Mouse (Mus musculus) 416B (cell line): ENCODE measurements around the gene Litaf.

ENCODE experiments used
- DNase-seq: peaks from one replicate; pipeline ENCODE4 v3.0.0; 2011; ENCODE audit warnings: low read depth

The Litaf gene

GRCm38 (mm10) chr16:10955078-10955477, 110.9 kb downstream of the Litaf start:
- DNase-seq, result no peak

GRCm38 (mm10) chr16:10952881-10953280, 113.1 kb downstream of the Litaf start:
- no peak for DNase-seq

GRCm38 (mm10) chr16:10952071-10952470, 113.9 kb downstream of the Litaf start:
- DNase-seq, result no peak

- DNase-seq, result no peak
Observed at GRCm38 (mm10) chr16:10951581-10951980, 114.4 kb downstream of the Litaf start.

GRCm38 (mm10) chr16:10950539-10950938, 115.4 kb downstream of the Litaf start:
- DNase-seq, result peak; percentile 58

GRCm38 (mm10) chr16:10947724-10948123, 118.2 kb downstream of the Litaf start:
- DNase-seq, result peak; percentile 73

GRCm38 (mm10) chr16:10945381-10946127, 120.4 kb downstream of the Litaf start:
- DNase-seq, result peak; percentile 61

GRCm38 (mm10) chr16:10944545-10944944, 121.4 kb downstream of the Litaf start:
- DNase-seq, result no peak

- DNase-seq, result peak; percentile 49
Observed at GRCm38 (mm10) chr16:10943257-10943656, 122.7 kb downstream of the Litaf start.

GRCm38 (mm10) chr16:10940661-10941060, 125.3 kb downstream of the Litaf start:
- DNase-seq, result no peak

GRCm38 (mm10) chr16:10939932-10940331, 126.0 kb downstream of the Litaf start:
- DNase-seq, result no peak

GRCm38 (mm10) chr16:10937497-10937896, 128.5 kb downstream of the Litaf start:
- peak; percentile 51 for DNase-seq

GRCm38 (mm10) chr16:10936700-10937319, 129.1 kb downstream of the Litaf start:
- no peak for DNase-seq

GRCm38 (mm10) chr16:10934047-10934446, 131.9 kb downstream of the Litaf start:
- DNase-seq, result no peak

- DNase-seq, result no peak
Observed at GRCm38 (mm10) chr16:10933372-10933771, 132.6 kb downstream of the Litaf start.

- DNase-seq, result peak; percentile 41
Observed at GRCm38 (mm10) chr16:10927026-10927425, 138.9 kb downstream of the Litaf start.

GRCm38 (mm10) chr16:10925591-10926180, 140.3 kb downstream of the Litaf start:
- no peak for DNase-seq

GRCm38 (mm10) chr16:10923561-10923960, 142.4 kb downstream of the Litaf start:
- no peak for DNase-seq

- no peak for DNase-seq
Observed at GRCm38 (mm10) chr16:10919856-10920255, 146.1 kb downstream of the Litaf start.

GRCm38 (mm10) chr16:10916271-10916670, 149.7 kb downstream of the Litaf start:
- DNase-seq, result no peak

GRCm38 (mm10) chr16:10915066-10915465, 150.9 kb downstream of the Litaf start:
- no peak for DNase-seq

- no peak for DNase-seq
Observed at GRCm38 (mm10) chr16:10911061-10911460, 154.9 kb downstream of the Litaf start.

GRCm38 (mm10) chr16:10910541-10910940, 155.4 kb downstream of the Litaf start:
- DNase-seq, result no peak
